Mouse (Mus musculus) brain, embryonic 14.5 days (tissue): ENCODE measurements around the gene Fam19a1. TPM values are rescaled to one million over a fixed set of nuclear protein-coding genes. Genes with fewer than 3 reads are reported as not detected.

Source experiments
- DNase-seq: peaks from one replicate; pipeline ENCODE4 v3.0.0-alpha.2; 2011; ENCODE audit warnings: low read depth
- CTCF ChIP-seq: fragments of 200-500 bp; IDR thresholded peaks from 2 replicates; pipeline ENCODE4 v1.5.1; 2012; ENCODE audit warnings: inconsistent platforms, mild to moderate bottlenecking, moderate library complexity, borderline replicate concordance; ENCODE audit not compliant: insufficient read depth, insufficient read length; ENCODE audit errors: extremely low read depth
- POLR2A ChIP-seq: fragments of 200-500 bp; IDR thresholded peaks from 2 replicates; pipeline ENCODE4 v1.6.1; 2012; ENCODE audit warnings: mild to moderate bottlenecking, inconsistent platforms, borderline replicate concordance; ENCODE audit not compliant: poor library complexity, insufficient read depth, insufficient read length, severe bottlenecking; ENCODE audit errors: extremely low read depth
- polyA plus RNA-seq: library from polyadenylated mRNA; depleted of rRNA; stranded (reverse); fragments of >200 nt; gene quantifications from 2 replicates; pipeline ENCODE4 v1.2.3, GENCODE M21; 2012

Fam19a1 gene
- polyA plus RNA-seq, 1 experiment: 5.1 TPM

GRCm38 (mm10) chr6:96441971-96442370, 329.0 kb downstream of the Fam19a1 start:
- DNase-seq: no peak
- TF ChIP-seq POLR2A (no peak), CTCF (no peak)

DNA sequence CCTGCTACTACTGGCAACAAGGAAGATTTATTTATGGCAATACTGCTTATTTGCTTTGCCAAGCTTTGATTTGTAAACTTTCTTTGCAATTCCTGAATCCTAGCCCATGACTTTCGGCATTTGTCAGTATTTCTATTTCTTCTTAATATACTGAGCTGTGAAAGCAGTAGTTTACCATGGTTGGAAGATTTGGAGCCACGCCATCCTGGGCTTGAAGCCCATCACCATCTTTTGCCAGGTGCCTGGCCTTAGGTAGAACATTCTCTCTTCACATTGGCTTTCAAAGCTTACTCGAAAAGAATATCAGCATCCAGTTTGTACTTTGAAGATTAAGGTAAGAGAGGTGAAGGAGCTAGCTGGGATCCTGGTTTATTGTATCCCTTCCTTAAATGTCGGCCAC, 334.5 kb downstream of the Fam19a1 start:
- TF ChIP-seq POLR2A (no peak), CTCF (no peak)
- no peak for DNase-seq

DNA sequence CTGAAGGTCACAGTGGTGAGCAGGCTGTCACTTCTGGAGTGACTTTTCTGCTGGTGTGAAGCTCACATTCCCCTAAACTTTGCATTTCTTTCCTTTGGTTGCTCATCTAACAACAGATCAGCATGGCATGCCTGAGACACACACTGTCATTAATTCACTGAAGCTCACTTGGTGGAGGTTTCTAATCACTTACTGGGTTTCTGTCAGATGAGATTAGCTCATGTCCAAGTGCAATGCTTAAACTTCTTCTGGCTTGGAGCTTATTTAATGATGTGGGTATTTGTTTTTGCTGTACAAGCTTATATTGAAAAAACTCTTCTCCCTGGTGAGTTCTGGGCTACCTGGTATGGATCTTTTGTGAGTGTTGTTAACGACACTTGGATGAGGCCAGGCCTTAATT, 343.3 kb downstream of the Fam19a1 start:
- DNase-seq: no peak
- TF ChIP-seq POLR2A (no peak), CTCF (no peak)

- TF ChIP-seq CTCF: no peak
- no peak for TF ChIP-seq POLR2A
- DNase-seq: peak; percentile 37
Measured at GRCm38 (mm10) chr6:96457590-96458259, 344.8 kb downstream of the Fam19a1 start.

- DNase-seq: no peak
- TF ChIP-seq POLR2A (no peak), CTCF (no peak)
Measured at GRCm38 (mm10) chr6:96459041-96459440, 346.1 kb downstream of the Fam19a1 start.

DNA sequence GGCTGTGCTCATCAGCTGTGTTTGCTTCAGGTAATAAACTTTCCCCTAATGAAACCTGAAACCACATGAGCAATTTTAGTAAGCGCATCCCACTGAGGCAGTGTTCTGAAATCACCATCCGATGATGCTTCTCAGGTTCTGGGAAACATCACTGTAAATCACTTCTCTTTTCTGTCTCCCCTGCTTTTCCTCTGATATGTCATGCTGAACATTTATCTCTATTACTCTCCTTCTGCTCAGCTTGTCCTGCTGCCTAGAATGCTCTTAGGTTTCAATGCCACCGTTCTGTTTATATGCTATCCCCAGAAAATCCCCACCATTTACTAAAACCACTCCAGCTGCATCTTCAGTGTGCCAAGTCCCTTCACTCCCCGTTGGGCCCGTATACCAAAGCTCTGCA, 386.5 kb downstream of the Fam19a1 start:
- no peak for TF ChIP-seq CTCF

DNA sequence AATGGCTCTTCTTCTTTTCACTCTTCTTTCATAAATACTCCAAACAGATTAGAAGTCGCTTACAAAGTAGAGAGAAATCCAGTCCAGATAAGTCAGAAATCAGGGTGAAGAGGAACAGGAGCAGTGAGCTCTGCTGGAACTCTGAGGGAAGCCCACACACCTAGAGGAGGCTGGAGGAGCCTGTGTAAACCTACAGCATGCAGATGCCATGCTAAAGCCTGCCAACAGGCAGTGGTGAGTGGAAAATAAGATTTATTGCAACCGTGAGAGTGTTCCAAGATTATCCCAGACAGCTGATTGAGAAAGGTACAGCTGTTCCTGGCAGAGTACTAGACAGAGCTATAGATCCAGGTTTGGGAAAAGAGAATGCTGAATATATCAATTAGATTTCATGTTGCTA, 428.6 kb downstream of the Fam19a1 start:
- no peak for DNase-seq
- TF ChIP-seq POLR2A (no peak), CTCF (no peak)

More for the DNA sequence above, 386.5 kb downstream of the Fam19a1 start:
- no peak for DNase-seq

DNA sequence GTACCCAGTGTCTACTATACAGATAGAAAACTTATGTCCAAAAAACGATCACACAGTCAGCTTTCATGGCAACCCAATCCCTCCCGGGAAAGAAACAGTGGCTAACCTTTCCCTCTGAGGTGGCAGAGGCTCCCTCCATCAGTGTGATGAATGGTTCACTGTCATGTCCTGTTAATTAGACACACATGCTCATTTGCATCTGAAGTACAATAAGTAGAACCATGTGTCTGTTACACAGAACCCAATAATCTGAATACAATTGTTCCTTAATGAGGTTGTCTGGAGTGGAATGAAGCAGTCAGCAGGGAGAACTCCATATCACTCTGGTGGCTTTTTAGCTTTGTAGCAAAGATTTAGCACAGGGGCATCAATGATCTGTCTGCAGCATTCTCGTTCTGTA, 431.9 kb downstream of the Fam19a1 start:
- TF ChIP-seq CTCF (no peak), POLR2A (no peak)
- DNase-seq: peak; percentile 57

- TF ChIP-seq CTCF: no peak
- TF ChIP-seq POLR2A: no peak
- no peak for DNase-seq
Measured at GRCm38 (mm10) chr6:96550431-96550830, 437.5 kb downstream of the Fam19a1 start.

- TF ChIP-seq CTCF: no peak
- no peak for TF ChIP-seq POLR2A
- no peak for DNase-seq
Measured at GRCm38 (mm10) chr6:96578649-96579048, 465.7 kb downstream of the Fam19a1 start.

DNA sequence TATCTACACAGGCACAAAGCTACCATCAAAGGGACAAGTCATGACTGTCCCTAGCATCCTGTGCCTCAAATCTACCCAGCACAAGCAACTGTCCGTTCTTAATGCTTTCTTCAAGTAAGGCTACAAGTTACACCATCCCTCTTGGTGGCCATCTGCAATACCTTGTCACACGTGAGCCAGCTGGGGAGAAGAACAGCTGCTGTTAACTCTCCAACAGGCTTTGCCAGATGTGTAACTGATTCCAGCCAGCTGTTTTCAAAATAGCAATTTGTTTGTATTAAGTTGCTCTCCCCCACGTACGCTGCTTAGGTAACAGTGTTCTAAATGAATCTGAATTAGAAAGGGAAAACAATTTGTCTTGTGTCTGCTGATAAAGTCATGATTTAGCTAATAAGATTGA, 467.8 kb downstream of the Fam19a1 start:
- no peak for DNase-seq
- TF ChIP-seq POLR2A (no peak), CTCF (no peak)

- TF ChIP-seq CTCF (no peak), POLR2A (no peak)
- DNase-seq: no peak
Measured at GRCm38 (mm10) chr6:96581187-96581586, 468.2 kb downstream of the Fam19a1 start.

GRCm38 (mm10) chr6:96587427-96587826, 474.5 kb downstream of the Fam19a1 start:
- TF ChIP-seq POLR2A (no peak), CTCF (no peak)
- no peak for DNase-seq

DNA sequence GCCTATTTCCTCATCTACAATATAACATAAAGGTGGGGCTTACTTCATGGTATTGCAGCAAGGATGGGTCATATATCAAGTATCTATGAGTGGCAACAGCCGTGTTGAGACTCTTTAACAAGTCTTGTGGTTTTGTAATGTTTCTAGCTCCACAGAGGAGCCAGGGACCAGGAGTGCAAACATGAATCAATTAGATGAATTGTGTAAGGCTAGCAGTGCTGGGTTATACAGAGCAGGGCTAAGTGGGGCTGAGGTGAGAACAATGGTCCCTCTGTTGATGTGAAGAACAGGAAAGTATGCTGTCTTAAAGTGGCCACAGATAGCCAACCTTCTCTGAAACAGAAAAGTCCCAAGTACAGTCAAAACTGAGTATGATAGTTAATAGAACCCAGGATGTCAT, 480.1 kb downstream of the Fam19a1 start:
- TF ChIP-seq CTCF (no peak), POLR2A (no peak)
- DNase-seq: no peak
